Mouse (Mus musculus): ENCODE measurements at regions not wholly inside any gene's neighbourhood (a gene's known extent, or its start where the extent isn't known, plus 50 kb on each side); places are given as distances from the start of the nearest gene placed in this dataset.

DNA sequence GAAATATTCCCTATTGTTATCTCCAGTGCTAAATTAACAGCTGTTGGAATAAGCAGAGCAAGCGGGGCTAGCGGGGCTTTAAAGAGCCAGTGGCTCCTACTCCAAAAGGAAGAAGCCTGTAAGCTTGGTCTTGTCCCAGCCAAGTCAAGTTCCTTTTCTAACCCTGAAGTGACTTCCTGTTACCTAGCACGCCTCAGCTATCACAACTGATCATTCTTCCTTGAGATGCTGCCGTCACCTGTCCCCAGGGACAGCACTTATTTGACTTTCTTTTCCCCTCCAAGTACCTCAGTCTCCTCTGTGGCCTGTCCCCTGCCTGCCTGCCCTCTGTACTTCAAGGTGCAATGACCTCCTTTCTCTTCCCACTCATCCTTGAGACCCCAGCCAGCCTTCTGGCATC, 57.4 kb upstream of the Cpeb4 start:
- TF ChIP-seq POLR2A (IDR thresholded peaks at IDR 0.05; ENCODE audit: insufficient read depth, low read length): no peak
- no peak for TF ChIP-seq CTCF (IDR thresholded peaks at IDR 0.05; ENCODE audit: low read depth, low read length)

Measured in ES-Bruce4 (cell line).